Mouse (Mus musculus) mouse trophoblast stem cell (cell line): ENCODE results near the gene Luc7l3.
"Not testable (repeated sequence)": the region's sequence is repeated elsewhere in the genome, so short reads cannot be mapped to it uniquely, and the experiment has no call there.

ENCODE experiments used
- in situ Hi-C, 2 experiments: fragments of 300-500 bp; cut with MseI, MboI; formaldehyde crosslinking; loops; 2 replicates in 1 of 2; 3 replicates in 1 of 2; pipeline ENCODE4 v1.15.1; 2025

The Luc7l3 gene

DNA sequence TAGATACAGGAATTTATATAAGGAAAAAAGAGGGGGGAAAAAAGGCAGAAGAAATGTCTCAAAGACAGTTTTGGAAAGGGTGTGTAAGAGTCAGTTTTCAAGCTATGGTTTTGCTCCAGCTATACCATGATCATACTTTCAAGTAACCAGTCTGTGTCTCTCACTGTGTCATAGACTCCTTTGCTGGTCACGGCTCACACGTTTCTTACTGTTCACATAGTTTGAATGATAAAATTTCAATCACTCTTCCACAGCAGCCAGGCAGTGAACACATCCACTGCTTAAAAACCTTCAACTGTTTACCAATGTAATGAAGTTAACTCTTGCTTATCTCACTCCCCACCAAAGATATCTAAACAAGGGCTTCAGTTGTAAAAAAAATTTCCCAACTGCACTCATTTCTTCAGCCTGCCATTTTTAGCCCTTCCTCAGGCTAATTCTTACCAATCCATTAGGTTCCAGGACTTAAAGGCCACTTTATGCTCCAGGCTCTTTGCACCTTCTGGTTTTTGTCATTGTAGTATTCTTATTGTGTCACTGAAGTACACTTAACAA lies 7.6 kb downstream of the Luc7l3 start:
- in situ Hi-C loops: no loop called here

- in situ Hi-C loops: no loop called here
Observed at GRCm38 (mm10) chr11:94312733-94313132, 9.1 kb downstream of the Luc7l3 start.

- in situ Hi-C loops: no loop called here
Observed at GRCm38 (mm10) chr11:94294996-94295845, 26.6 kb downstream of the Luc7l3 start.

GRCm38 (mm10) chr11:94290062-94290740 lies 31.6 kb downstream of the Luc7l3 start:
- in situ Hi-C loops: no loop called here

- in situ Hi-C loops: no loop called here
Observed at GRCm38 (mm10) chr11:94287105-94287504, 34.7 kb downstream of the Luc7l3 start.

DNA sequence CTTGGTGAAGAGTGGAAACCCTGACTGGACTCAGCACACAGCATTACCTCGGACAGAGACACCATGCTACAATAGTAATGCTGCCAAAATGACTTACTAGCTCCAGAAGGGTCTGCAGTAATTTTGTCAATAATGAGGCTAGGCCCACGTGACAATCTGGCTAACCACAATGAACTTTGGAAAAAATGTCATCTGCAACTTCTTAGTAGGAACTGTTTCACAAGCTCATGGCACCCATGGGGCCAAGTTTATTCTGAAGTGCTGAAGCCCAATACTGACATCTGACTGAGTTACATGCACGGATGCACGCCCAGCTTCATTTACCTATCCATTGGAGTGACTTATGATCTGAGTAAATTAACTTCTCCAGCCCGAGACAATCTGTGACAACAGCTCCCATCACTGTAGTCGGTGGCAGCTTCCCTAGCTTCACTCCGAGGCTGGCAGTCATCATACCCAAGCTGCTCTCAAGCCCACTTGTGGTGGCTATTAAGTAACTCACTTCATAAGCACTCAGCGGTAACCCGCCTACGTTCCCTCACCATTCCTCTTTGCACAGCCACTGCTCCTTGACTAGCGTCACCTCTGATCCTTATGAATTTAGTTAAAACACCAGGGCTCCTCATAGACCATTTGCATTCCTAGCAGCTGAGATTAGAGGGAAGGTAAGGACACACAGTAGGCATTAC lies 35.8 kb downstream of the Luc7l3 start:
- in situ Hi-C loops: no loop called here

- in situ Hi-C loops: no loop called here
Observed at GRCm38 (mm10) chr11:94283536-94284099, 38.2 kb downstream of the Luc7l3 start.

GRCm38 (mm10) chr11:94282291-94282690 lies 39.5 kb downstream of the Luc7l3 start:
- in situ Hi-C loops: no loop called here

GRCm38 (mm10) chr11:94281199-94282181 lies 40.3 kb downstream of the Luc7l3 start, which contains the start of gene Gm21885:
TSS of gene Gm21885 (plus strand) at chr11:94281873.
- in situ Hi-C loops: no loop called here

DNA sequence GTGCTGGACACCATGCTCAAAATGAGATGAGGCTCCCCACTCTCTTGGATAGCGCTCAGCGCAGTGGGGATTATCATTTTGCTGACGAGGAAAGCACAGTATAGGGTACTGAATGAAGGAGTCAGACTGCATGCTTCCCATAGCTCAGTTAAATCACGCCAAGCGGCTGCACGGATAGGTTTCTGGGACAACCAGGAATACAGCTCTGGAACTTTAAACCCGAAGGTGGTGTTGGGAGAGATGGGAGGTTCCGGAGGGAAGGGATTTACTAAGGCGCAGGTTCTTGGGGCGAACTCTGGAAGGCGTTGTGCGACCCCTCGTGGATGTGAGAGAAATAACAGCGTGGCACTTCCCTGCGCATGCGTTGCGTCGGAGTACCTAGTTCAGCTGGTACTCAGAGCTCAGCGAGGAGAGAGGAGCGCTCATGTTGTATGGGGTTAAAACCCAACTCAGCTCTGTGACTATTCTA lies 44.9 kb downstream of the Luc7l3 start:
- in situ Hi-C loops: loop anchor here (5.0 kb wide), 2 partner anchors 40 to 145 kb away; no protein-coding TSS in a partner anchor

DNA sequence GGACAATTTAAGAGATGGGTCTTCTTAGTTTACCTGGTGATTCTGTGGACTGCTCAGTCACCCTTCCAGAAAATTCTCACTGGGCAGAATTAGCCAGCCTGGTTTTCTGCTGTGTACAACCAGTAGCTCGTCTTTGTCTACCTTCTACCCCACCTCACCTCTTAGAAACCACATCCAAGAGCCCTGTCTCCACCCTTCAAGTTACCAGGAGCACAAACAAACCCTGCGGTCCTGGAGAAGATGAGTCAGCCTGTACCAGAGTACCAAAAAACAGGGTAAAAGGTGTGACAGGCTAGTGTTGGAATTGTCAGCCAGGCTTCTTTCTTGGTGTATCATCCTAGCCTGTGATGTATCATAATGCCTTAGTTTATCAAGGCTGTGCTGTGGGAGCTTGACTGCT lies 46.1 kb downstream of the Luc7l3 start:
- in situ Hi-C loops: loop anchor here (5.0 kb wide), 2 partner anchors 38 to 143 kb away; no protein-coding TSS in a partner anchor

- in situ Hi-C loops: loop anchor here (5.0 kb wide), 2 partner anchors 38 to 143 kb away; no protein-coding TSS in a partner anchor
Observed at GRCm38 (mm10) chr11:94275226-94275625, 46.6 kb downstream of the Luc7l3 start.

- in situ Hi-C loops: loop anchor here in 1 of 2 experiments (5.0 kb wide), 1 partner anchor 37 kb away; no protein-coding TSS in a partner anchor
Observed at GRCm38 (mm10) chr11:94274206-94274867, 47.5 kb downstream of the Luc7l3 start.

- in situ Hi-C loops: loop anchor here in 1 of 2 experiments (5.0 kb wide), 1 partner anchor 36 kb away; no protein-coding TSS in a partner anchor
Observed at GRCm38 (mm10) chr11:94272960-94273927, 48.5 kb downstream of the Luc7l3 start.

DNA sequence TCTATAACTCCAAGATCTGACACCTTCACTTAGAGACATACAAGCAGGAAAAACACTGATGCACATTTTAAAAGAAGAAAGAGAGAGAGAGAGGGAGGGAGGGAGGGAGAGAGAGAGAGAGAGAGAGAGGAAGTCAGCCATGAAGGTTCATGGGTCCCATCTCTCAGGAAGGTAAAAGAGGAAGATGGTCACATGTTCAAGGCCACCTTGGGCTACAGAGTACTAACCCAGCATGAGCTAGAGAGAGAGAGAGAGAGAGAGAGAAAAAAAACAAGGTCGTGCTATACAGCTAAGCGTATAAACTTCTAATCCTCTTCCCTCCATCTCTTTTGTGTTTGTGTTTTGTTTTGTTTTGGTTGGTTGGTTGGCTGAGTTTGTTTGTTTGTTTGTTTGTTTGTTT lies 50.8 kb downstream of the Luc7l3 start:
- in situ Hi-C loops: loop anchor here in 1 of 2 experiments (5.0 kb wide), 1 partner anchor 34 kb away; no protein-coding TSS in a partner anchor

- in situ Hi-C loops: loop anchor here in 1 of 2 experiments (5.0 kb wide), 1 partner anchor 33 kb away; no protein-coding TSS in a partner anchor
Observed at GRCm38 (mm10) chr11:94269906-94270305, 51.9 kb downstream of the Luc7l3 start.

- in situ Hi-C loops: no loop called here
Observed at GRCm38 (mm10) chr11:94268761-94269160, 53.0 kb downstream of the Luc7l3 start.

DNA sequence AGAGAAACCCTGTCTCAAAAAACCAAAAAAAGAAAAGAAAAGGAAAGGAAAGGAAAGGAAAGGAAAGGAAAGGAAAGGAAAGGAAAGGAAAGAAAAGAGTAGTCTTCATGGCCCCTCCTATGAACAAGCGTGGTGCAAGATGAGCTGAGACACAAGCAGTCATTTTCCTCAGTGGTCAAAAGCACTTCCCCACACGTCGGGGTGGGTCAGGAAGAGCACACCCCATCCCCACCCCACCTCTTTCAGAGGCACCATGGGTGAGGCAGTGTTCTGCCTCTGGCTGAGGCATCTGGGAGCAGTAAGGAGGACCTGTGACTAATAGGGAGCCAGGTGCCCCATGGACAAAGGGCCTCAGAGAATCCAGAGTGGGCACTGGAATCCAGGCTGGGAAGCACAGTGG lies 55.6 kb downstream of the Luc7l3 start:
- in situ Hi-C loops: not testable (repeated sequence)
